Mouse (Mus musculus): ENCODE measurements around the gene Galr3.

GRCm38 (mm10) chr15:79037913-79038328 is 3.8 kb upstream of the Galr3 start:
- TF ChIP-seq CTCF (IDR thresholded peaks at IDR 0.05; ENCODE audit: low read depth) = peak; percentile 91
- no peak for TF ChIP-seq EP300 (optimal IDR thresholded peaks at IDR 0.05)

Data from stomach, postnatal 0 days (tissue).